Mouse (Mus musculus) intestine, embryonic 16.5 days (tissue): ENCODE measurements around the gene Mgrn1. TPM values are rescaled to one million over a fixed set of nuclear protein-coding genes. Genes with fewer than 3 reads are reported as not detected.

Experiments used
- ATAC-seq: fragments of 200-750 bp; cut with Nextera tagmentation; 2 replicates; pipeline ENCODE4 v1.8.0; 2017; ENCODE audit warnings: moderate TSS enrichment, moderate library complexity
- H3K27ac ChIP-seq: fragments of 300-500 bp; sonication (generic); 2 replicates; pipeline ENCODE4 v1.5.1; 2014; ENCODE audit warnings: mild to moderate bottlenecking, low read length
- H3K27me3 ChIP-seq: fragments of 300-500 bp; sonication (generic); replicated peaks from 2 replicates; pipeline ENCODE4 v1.6.1; 2014; ENCODE audit warnings: low read length, control low read depth, mixed read lengths; ENCODE audit not compliant: control insufficient read depth, insufficient read depth
- H3K36me3 ChIP-seq: fragments of 300-500 bp; sonication (generic); 2 replicates; pipeline ENCODE4 v1.6.1; 2014; ENCODE audit warnings: low read length, control low read depth; ENCODE audit not compliant: control insufficient read depth, insufficient read depth
- H3K4me1 ChIP-seq: fragments of 300-500 bp; sonication (generic); 2 replicates; pipeline ENCODE4 v1.6.1; 2014; ENCODE audit warnings: low read length, control low read depth, mixed read lengths; ENCODE audit not compliant: control insufficient read depth, insufficient read depth
- H3K4me2 ChIP-seq: fragments of 300-500 bp; sonication (generic); 2 replicates; pipeline ENCODE4 v1.6.1; 2014; ENCODE audit warnings: low read depth, low read length, control low read depth
- H3K4me3 ChIP-seq: fragments of 300-500 bp; sonication (generic); 2 replicates; pipeline ENCODE4 v1.5.1; 2014; ENCODE audit warnings: mild to moderate bottlenecking, low read length
- H3K9ac ChIP-seq: fragments of 300-500 bp; sonication (generic); 2 replicates; pipeline ENCODE4 v1.6.1; 2014; ENCODE audit warnings: low read depth, low read length
- H3K9me3 ChIP-seq: fragments of 300-500 bp; sonication (generic); 2 replicates; pipeline ENCODE4 v1.6.1; 2016; ENCODE audit warnings: low read length, control low read depth; ENCODE audit not compliant: control insufficient read depth
- WGBS: fragments of 180-500 bp; shearing (Covaris S2); extraction: QIAGEN DNeasy Blood & Tissue Kit; methylation state at CpG from one replicate; pipeline ENCODE4 v1.1.7; 2014; 5-methylcytosine and 5-hydroxymethylcytosine counted together
- polyA plus RNA-seq: library from polyadenylated mRNA; unstranded; fragments of >200 nt; fragmentation: Nextera tagmentation; extraction: Ambion mirVana; gene quantifications from 2 replicates; pipeline ENCODE4 v1.2.1, GENCODE M21; 2015

Gene Mgrn1
- polyA plus RNA-seq, 1 experiment from 2014 or later: 82.7 TPM

- WGBS: 46% methylated on average over 10 of the region's 10 CpGs
These were observed 24.7 kb upstream of the Mgrn1 start for GRCm38 (mm10) chr16:4861392-4861791.

GRCm38 (mm10) chr16:4862863-4863483, 23.1 kb upstream of the Mgrn1 start:
- no peak overlapping the region for H3K27ac ChIP-seq
- no peak overlapping the region for H3K9ac ChIP-seq
- WGBS: 50% methylated on average over 9 of the region's 9 CpGs
- H3K4me1 ChIP-seq: 0 out of 2 replicates have a peak, but pooled peaks cover 4% of the 10 kb centered on the region
- no peaks in the 10 kb centered on the region for H3K36me3 ChIP-seq
- peak; percentile 79 for ATAC-seq
- H3K27me3 ChIP-seq: no peaks in the 10 kb centered on the region
- H3K9me3 ChIP-seq: no peaks in the 10 kb centered on the region
- H3K4me2 ChIP-seq: no peak overlapping the region
- H3K4me3 ChIP-seq: no peak overlapping the region

More at GRCm38 (mm10) chr16:4861392-4861791, 24.7 kb upstream of the Mgrn1 start:
- no peaks in the 10 kb centered on the region for H3K36me3 ChIP-seq
- H3K9ac ChIP-seq: no peak overlapping the region
- no peak overlapping the region for H3K4me2 ChIP-seq
- no peak overlapping the region for H3K27ac ChIP-seq
- no peaks in the 10 kb centered on the region for H3K9me3 ChIP-seq
- peak; percentile 67 for ATAC-seq
- no peak overlapping the region for H3K4me3 ChIP-seq
- 0 out of 2 replicates have a peak, but pooled peaks cover 4% of the 10 kb centered on the region for H3K4me1 ChIP-seq
- H3K27me3 ChIP-seq: no peaks in the 10 kb centered on the region

- Histone ChIP-seq H3K36me3 (no peaks in the 10 kb centered on the region), H3K4me3 (no peak overlapping the region), H3K4me2 (no peak overlapping the region), H3K9ac (no peak overlapping the region), H3K9me3 (no peaks in the 10 kb centered on the region), H3K27ac (no peak overlapping the region), H3K4me1 (0 out of 2 replicates have a peak, but pooled peaks cover 4% of the 10 kb centered on the region), H3K27me3 (no peaks in the 10 kb centered on the region)
- 74% methylated on average over 8 of the region's 8 CpGs for WGBS
- ATAC-seq: no peak
These were observed 22.3 kb upstream of the Mgrn1 start for GRCm38 (mm10) chr16:4863742-4864141.

GRCm38 (mm10) chr16:4866101-4866695, 19.9 kb upstream of the Mgrn1 start:
- Histone ChIP-seq H3K4me1 (0 out of 2 replicates have a peak, but pooled peaks cover under 1% of the 10 kb centered on the region), H3K4me3 (no peak overlapping the region), H3K27ac (no peak overlapping the region; the same call in 1 of the 2 replicates), H3K27me3 (no peaks in the 10 kb centered on the region), H3K4me2 (no peak overlapping the region), H3K9ac (no peak overlapping the region), H3K36me3 (peaks cover 4% of the 10 kb centered on the region), H3K9me3 (no peaks in the 10 kb centered on the region)
- no peak for ATAC-seq
- 56% methylated on average over 7 of the region's 7 CpGs for WGBS

GRCm38 (mm10) chr16:4870490-4870889, 15.6 kb upstream of the Mgrn1 start:
- no peak overlapping the region for H3K27ac ChIP-seq
- H3K4me1 ChIP-seq: no peaks in the 10 kb centered on the region; the same call in 1 of the 2 replicates
- H3K4me2 ChIP-seq: no peak overlapping the region
- H3K9ac ChIP-seq: no peak overlapping the region
- no peak overlapping the region for H3K4me3 ChIP-seq
- no peaks in the 10 kb centered on the region for H3K27me3 ChIP-seq
- no peaks in the 10 kb centered on the region for H3K9me3 ChIP-seq
- peaks cover 15% of the 10 kb centered on the region for H3K36me3 ChIP-seq
- 84% methylated on average over 5 of the region's 5 CpGs for WGBS
- ATAC-seq: no peak

- 77% methylated on average over 2 of the region's 2 CpGs for WGBS
- no peak for ATAC-seq
These were observed 14.1 kb upstream of the Mgrn1 start for GRCm38 (mm10) chr16:4871926-4872325.

GRCm38 (mm10) chr16:4875198-4876032, 10.6 kb upstream of the Mgrn1 start:
- Histone ChIP-seq H3K27me3 (no peaks in the 10 kb centered on the region), H3K36me3 (peaks cover 17% of the 10 kb centered on the region), H3K27ac (no peak overlapping the region), H3K9ac (0 out of 2 replicates have a peak overlapping the region, but pooled peaks have one; percentile 6), H3K4me3 (no peak overlapping the region), H3K4me1 (peaks cover 30% of the 10 kb centered on the region), H3K9me3 (no peaks in the 10 kb centered on the region), H3K4me2 (no peak overlapping the region)
- 77% methylated on average over 23 of the region's 23 CpGs for WGBS
- no peak for ATAC-seq

More at GRCm38 (mm10) chr16:4871926-4872325, 14.1 kb upstream of the Mgrn1 start:
- Histone ChIP-seq H3K4me2 (no peak overlapping the region), H3K4me3 (no peak overlapping the region), H3K9ac (no peak overlapping the region), H3K36me3 (peaks cover 21% of the 10 kb centered on the region), H3K9me3 (no peaks in the 10 kb centered on the region), H3K4me1 (peaks cover 14% of the 10 kb centered on the region), H3K27ac (no peak overlapping the region), H3K27me3 (no peaks in the 10 kb centered on the region)

- Histone ChIP-seq H3K4me3 (no peak overlapping the region), H3K9ac (peak overlapping the region; percentile 6; the same call in 1 of the 2 replicates), H3K4me1 (peaks cover 30% of the 10 kb centered on the region), H3K27ac (no peak overlapping the region), H3K27me3 (no peaks in the 10 kb centered on the region), H3K36me3 (peaks cover 17% of the 10 kb centered on the region), H3K9me3 (no peaks in the 10 kb centered on the region), H3K4me2 (no peak overlapping the region)
- ATAC-seq: no peak
- WGBS: 75% methylated on average over 8 of the region's 8 CpGs
These were observed 9.9 kb upstream of the Mgrn1 start for GRCm38 (mm10) chr16:4876033-4876680.

GRCm38 (mm10) chr16:4877195-4877594, 8.9 kb upstream of the Mgrn1 start:
- Histone ChIP-seq H3K27ac (no peak overlapping the region), H3K9me3 (no peaks in the 10 kb centered on the region), H3K9ac (peak overlapping the region; percentile 89), H3K4me2 (peak overlapping the region; percentile 88), H3K4me1 (peaks cover 40% of the 10 kb centered on the region), H3K4me3 (no peak overlapping the region), H3K36me3 (peaks cover 17% of the 10 kb centered on the region), H3K27me3 (no peaks in the 10 kb centered on the region)
- ATAC-seq: no peak
- WGBS: 77% methylated on average over 4 of the region's 4 CpGs
